Mouse (Mus musculus): Measurements from ENCODE around the gene Ctrb1.

- TF ChIP-seq POLR2A (IDR thresholded peaks at IDR 0.05; ENCODE audit: borderline replicate concordance, extremely low read depth, low read depth, low read length) (no peak), CTCF (IDR thresholded peaks at IDR 0.05; ENCODE audit: insufficient read depth, low read length) (no peak)
Observed at GRCm38 (mm10) chr8:111726102-111726900, 35.5 kb upstream of the Ctrb1 start.
